Mouse (Mus musculus) liver, embryonic 15.5 days (tissue): ENCODE results near the gene Specc1l. TPM values are rescaled to one million over a fixed set of nuclear protein-coding genes. Genes with fewer than 3 reads are reported as not detected.

ENCODE experiments used
- ATAC-seq: fragments of 200-750 bp; cut with Nextera tagmentation; 2 replicates; pipeline ENCODE4 v1.8.0; 2017; ENCODE audit warnings: moderate number of reproducible peaks, mild to moderate bottlenecking, moderate library complexity; ENCODE audit not compliant: insufficient read depth
- H3K27ac ChIP-seq: fragments of 300-500 bp; sonication (generic); replicated peaks from 2 replicates; pipeline ENCODE4 v1.5.1; 2015; ENCODE audit warnings: mild to moderate bottlenecking, inconsistent platforms
- H3K27me3 ChIP-seq: fragments of 300-500 bp; sonication (generic); 2 replicates; pipeline ENCODE4 v1.6.1; 2015; ENCODE audit warnings: mild to moderate bottlenecking, inconsistent platforms
- H3K36me3 ChIP-seq: fragments of 300-500 bp; sonication (generic); replicated peaks from 2 replicates; pipeline ENCODE4 v1.6.1; 2015; ENCODE audit warnings: moderate library complexity, mild to moderate bottlenecking, inconsistent platforms
- H3K4me1 ChIP-seq: fragments of 300-500 bp; sonication (generic); replicated peaks from 2 replicates; pipeline ENCODE4 v1.6.1; 2015; ENCODE audit warnings: inconsistent platforms
- H3K4me2 ChIP-seq: fragments of 300-500 bp; sonication (generic); 2 replicates; pipeline ENCODE4 v1.6.1; 2015; ENCODE audit warnings: moderate library complexity, mild to moderate bottlenecking, inconsistent platforms
- H3K4me3 ChIP-seq: fragments of 300-500 bp; sonication (generic); replicated peaks from 2 replicates; pipeline ENCODE4 v1.5.1; 2015; ENCODE audit warnings: mild to moderate bottlenecking, inconsistent platforms
- H3K9ac ChIP-seq: fragments of 300-500 bp; sonication (generic); 2 replicates; pipeline ENCODE4 v1.6.1; 2015; ENCODE audit warnings: moderate library complexity, mild to moderate bottlenecking, inconsistent platforms
- H3K9me3 ChIP-seq: fragments of 300-500 bp; sonication (generic); replicated peaks from 2 replicates; pipeline ENCODE4 v1.6.1; 2016; ENCODE audit warnings: inconsistent platforms
- WGBS: fragments of 180-500 bp; shearing (Covaris S2); methylation state at CpG from one replicate; pipeline ENCODE4 v1.1.7; 2015; ENCODE audit warnings: mixed read lengths; ENCODE audit not compliant: insufficient replicate concordance; 5-methylcytosine and 5-hydroxymethylcytosine counted together
- polyA plus RNA-seq: library from polyadenylated mRNA; unstranded; fragments of >200 nt; fragmentation: Nextera tagmentation; extraction: Ambion mirVana; gene quantifications from 2 replicates; pipeline ENCODE4 v1.2.1, GENCODE M21; 2015

Gene Specc1l
- polyA plus RNA-seq, 1 experiment from 2014 or later: 5.0 TPM

- 0% methylated on average over 1 of the region's 2 CpGs for WGBS
- Histone ChIP-seq H3K4me1 (peaks cover 32% of the 10 kb centered on the region), H3K4me3 (no peak overlapping the region), H3K9ac (no peak overlapping the region), H3K36me3 (0 out of 2 replicates have a peak, but pooled peaks cover 3% of the 10 kb centered on the region), H3K9me3 (no peaks in the 10 kb centered on the region), H3K27ac (no peak overlapping the region), H3K27me3 (no peaks in the 10 kb centered on the region), H3K4me2 (no peak overlapping the region)
- ATAC-seq: no peak
These were observed 12.8 kb downstream of the Specc1l start for GRCm38 (mm10) chr10:75224630-75225029.

GRCm38 (mm10) chr10:75227381-75227780 lies 15.5 kb downstream of the Specc1l start:
- no peak overlapping the region for H3K4me3 ChIP-seq
- WGBS: 51% methylated on average over 3 of the region's 3 CpGs
- no peak overlapping the region for H3K4me2 ChIP-seq
- no peak overlapping the region for H3K27ac ChIP-seq
- H3K9me3 ChIP-seq: no peaks in the 10 kb centered on the region
- H3K27me3 ChIP-seq: no peaks in the 10 kb centered on the region
- H3K4me1 ChIP-seq: peaks cover 13% of the 10 kb centered on the region
- H3K36me3 ChIP-seq: peaks cover 14% of the 10 kb centered on the region; the same call in 1 of the 2 replicates
- ATAC-seq: no peak
- no peak overlapping the region for H3K9ac ChIP-seq

- ATAC-seq: no peak
- Histone ChIP-seq H3K4me3 (no peak overlapping the region), H3K9ac (no peak overlapping the region), H3K4me1 (peaks cover 6% of the 10 kb centered on the region; the same call in 1 of the 2 replicates), H3K27me3 (no peaks in the 10 kb centered on the region), H3K9me3 (no peaks in the 10 kb centered on the region), H3K4me2 (no peak overlapping the region), H3K27ac (no peak overlapping the region), H3K36me3 (peaks cover 15% of the 10 kb centered on the region; the same call in 1 of the 2 replicates)
- WGBS: 73% methylated on average over 4 of the region's 4 CpGs
These were observed 18.7 kb downstream of the Specc1l start for GRCm38 (mm10) chr10:75230572-75230971.

GRCm38 (mm10) chr10:75231876-75232275 lies 20.0 kb downstream of the Specc1l start:
- H3K9ac ChIP-seq: no peak overlapping the region
- no peak overlapping the region for H3K27ac ChIP-seq
- no peaks in the 10 kb centered on the region for H3K9me3 ChIP-seq
- no peak for ATAC-seq
- 55% methylated on average over 1 of the region's 1 CpGs for WGBS
- H3K4me2 ChIP-seq: no peak overlapping the region
- H3K36me3 ChIP-seq: peaks cover 15% of the 10 kb centered on the region; the same call in 1 of the 2 replicates
- peaks cover 6% of the 10 kb centered on the region; the same call in 1 of the 2 replicates for H3K4me1 ChIP-seq
- H3K4me3 ChIP-seq: no peak overlapping the region
- no peaks in the 10 kb centered on the region for H3K27me3 ChIP-seq

- Histone ChIP-seq H3K9ac (no peak overlapping the region), H3K36me3 (peaks cover 15% of the 10 kb centered on the region; the same call in 1 of the 2 replicates), H3K4me3 (no peak overlapping the region), H3K4me2 (no peak overlapping the region), H3K4me1 (0 out of 2 replicates have a peak, but pooled peaks cover 3% of the 10 kb centered on the region), H3K27ac (no peak overlapping the region), H3K9me3 (no peaks in the 10 kb centered on the region), H3K27me3 (no peaks in the 10 kb centered on the region)
- no peak for ATAC-seq
- 84% methylated on average over 4 of the region's 4 CpGs for WGBS
These were observed 20.8 kb downstream of the Specc1l start for GRCm38 (mm10) chr10:75232612-75233155.

- Histone ChIP-seq H3K9ac (no peak overlapping the region), H3K27ac (no peak overlapping the region), H3K4me3 (no peak overlapping the region), H3K9me3 (no peaks in the 10 kb centered on the region), H3K36me3 (peaks cover 12% of the 10 kb centered on the region; the same call in 1 of the 2 replicates), H3K4me2 (no peak overlapping the region), H3K4me1 (0 out of 2 replicates have a peak, but pooled peaks cover 3% of the 10 kb centered on the region), H3K27me3 (no peaks in the 10 kb centered on the region)
- ATAC-seq: no peak
- WGBS: 72% methylated on average over 2 of the region's 2 CpGs
These were observed 21.6 kb downstream of the Specc1l start for GRCm38 (mm10) chr10:75233489-75233888.

- H3K4me3 ChIP-seq: no peak overlapping the region
- no peak overlapping the region for H3K4me2 ChIP-seq
- H3K9ac ChIP-seq: no peak overlapping the region
- WGBS: 68% methylated on average over 2 of the region's 2 CpGs
- 0 out of 2 replicates have a peak, but pooled peaks cover 3% of the 10 kb centered on the region for H3K4me1 ChIP-seq
- no peak overlapping the region for H3K27ac ChIP-seq
- no peaks in the 10 kb centered on the region for H3K9me3 ChIP-seq
- H3K36me3 ChIP-seq: peaks cover 12% of the 10 kb centered on the region
- H3K27me3 ChIP-seq: no peaks in the 10 kb centered on the region
- ATAC-seq: no peak
These were observed 23.9 kb downstream of the Specc1l start for GRCm38 (mm10) chr10:75235726-75236125.

- Histone ChIP-seq H3K4me1 (0 out of 2 replicates have a peak, but pooled peaks cover 1% of the 10 kb centered on the region), H3K4me3 (no peak overlapping the region), H3K27me3 (no peaks in the 10 kb centered on the region), H3K4me2 (no peak overlapping the region), H3K9ac (no peak overlapping the region), H3K9me3 (no peaks in the 10 kb centered on the region), H3K27ac (no peak overlapping the region), H3K36me3 (peaks cover 12% of the 10 kb centered on the region)
- no peak for ATAC-seq
- 70% methylated on average over 3 of the region's 3 CpGs for WGBS
These were observed 24.3 kb downstream of the Specc1l start for GRCm38 (mm10) chr10:75236156-75236555.

GRCm38 (mm10) chr10:75237166-75237565 lies 25.3 kb downstream of the Specc1l start:
- no peak for ATAC-seq
- 74% methylated on average over 2 of the region's 2 CpGs for WGBS

GRCm38 (mm10) chr10:75240583-75241250 lies 28.8 kb downstream of the Specc1l start:
- Histone ChIP-seq H3K27me3 (no peaks in the 10 kb centered on the region), H3K4me3 (no peak overlapping the region), H3K9ac (no peak overlapping the region), H3K36me3 (peaks cover 38% of the 10 kb centered on the region), H3K27ac (no peak overlapping the region), H3K4me2 (no peak overlapping the region), H3K9me3 (no peaks in the 10 kb centered on the region), H3K4me1 (no peaks in the 10 kb centered on the region)
- ATAC-seq: no peak
- WGBS: 68% methylated on average over 8 of the region's 8 CpGs

More at GRCm38 (mm10) chr10:75237166-75237565, 25.3 kb downstream of the Specc1l start:
- H3K4me1 ChIP-seq: no peaks in the 10 kb centered on the region
- H3K27me3 ChIP-seq: no peaks in the 10 kb centered on the region
- no peak overlapping the region for H3K27ac ChIP-seq
- no peak overlapping the region for H3K4me2 ChIP-seq
- no peak overlapping the region for H3K4me3 ChIP-seq
- H3K9ac ChIP-seq: no peak overlapping the region
- H3K9me3 ChIP-seq: no peaks in the 10 kb centered on the region
- peaks cover 13% of the 10 kb centered on the region for H3K36me3 ChIP-seq

- Histone ChIP-seq H3K9me3 (no peaks in the 10 kb centered on the region), H3K27ac (no peak overlapping the region), H3K36me3 (peaks cover 66% of the 10 kb centered on the region), H3K4me1 (no peaks in the 10 kb centered on the region), H3K9ac (no peak overlapping the region), H3K4me3 (no peak overlapping the region), H3K4me2 (no peak overlapping the region), H3K27me3 (no peaks in the 10 kb centered on the region)
- WGBS: 87% methylated on average over 13 of the region's 13 CpGs
- ATAC-seq: no peak
These were observed 33.9 kb downstream of the Specc1l start for GRCm38 (mm10) chr10:75245806-75246205.
